Mouse (Mus musculus): ENCODE results near the gene Rps6ka5. TPM values are rescaled to one million over a fixed set of nuclear protein-coding genes. Genes with fewer than 3 reads are reported as not detected.

Gene Rps6ka5
- polyA plus RNA-seq, 2 experiments, result 1.2 to 1.4 TPM

- no peak overlapping the region for H3K27ac ChIP-seq
- H3K36me3 ChIP-seq (replicated peaks; ENCODE audit: control insufficient read depth, insufficient read depth, low read depth), result no peaks in the 10 kb centered on the region
- no peak overlapping the region for H3K4me3 ChIP-seq (ENCODE audit: insufficient read depth in 1 of 2, low read depth in 2 of 2, low read length in 2 of 2)
- TF ChIP-seq CTCF (IDR thresholded peaks at IDR 0.05; ENCODE audit: low read depth), result peak; percentile 86
- TF ChIP-seq EP300 (IDR thresholded peaks at IDR 0.05; ENCODE audit: low read depth), result no peak
- H3K9me3 ChIP-seq (ENCODE audit: control insufficient read depth, low read length), result no peaks in the 10 kb centered on the region
- ATAC-seq (ENCODE audit: insufficient read depth) (no peak), DNase-seq (ENCODE audit: low read depth in 3 of 3, low spot score in 3 of 3) (peak; percentile 10 to 12 (median 12))
- no peak overlapping the region for H3K9ac ChIP-seq (replicated peaks)
- no peaks in the 10 kb centered on the region for H3K27me3 ChIP-seq (ENCODE audit: control insufficient read depth, insufficient read depth, low read length)
- WGBS (ENCODE audit: insufficient replicate concordance), result 0% methylated on average over 1 of the region's 1 CpGs
- no peak overlapping the region for H3K4me2 ChIP-seq (ENCODE audit: low read depth)
- H3K4me1 ChIP-seq (replicated peaks; ENCODE audit: control insufficient read depth in 2 of 2, insufficient read depth in 2 of 2, low read length in 1 of 2), result no peaks in the 10 kb centered on the region
Measured at GRCm38 (mm10) chr12:100604540-100604939, 122.2 kb downstream of the Rps6ka5 start.

GRCm38 (mm10) chr12:100594700-100595099 is 132.1 kb downstream of the Rps6ka5 start:
- Histone ChIP-seq H3K9ac (replicated peaks) (no peak overlapping the region), H3K4me3 (ENCODE audit: insufficient read depth in 1 of 2, low read depth in 2 of 2, low read length in 2 of 2) (no peak overlapping the region), H3K36me3 (replicated peaks; ENCODE audit: control insufficient read depth, insufficient read depth, low read depth) (no peaks in the 10 kb centered on the region), H3K27me3 (ENCODE audit: control insufficient read depth, insufficient read depth, low read length) (no peaks in the 10 kb centered on the region), H3K4me1 (replicated peaks; ENCODE audit: control insufficient read depth in 2 of 2, insufficient read depth in 2 of 2, low read length in 1 of 2) (no peaks in the 10 kb centered on the region), H3K4me2 (ENCODE audit: low read depth) (no peak overlapping the region), H3K27ac (no peak overlapping the region), H3K9me3 (ENCODE audit: control insufficient read depth, low read length) (no peaks in the 10 kb centered on the region)
- WGBS (ENCODE audit: insufficient replicate concordance), result 13% methylated on average over 3 of the region's 3 CpGs
- TF ChIP-seq CTCF (IDR thresholded peaks at IDR 0.05; ENCODE audit: low read depth) (no peak), EP300 (IDR thresholded peaks at IDR 0.05; ENCODE audit: low read depth) (peak; percentile 60)
- peak; percentile 68 for ATAC-seq (ENCODE audit: insufficient read depth)
- DNase-seq (ENCODE audit: low read depth in 3 of 3, low spot score in 3 of 3), result peak in 2 of 3 experiments; percentile 7 to 13

- TF ChIP-seq EP300 (IDR thresholded peaks at IDR 0.05; ENCODE audit: low read depth) (no peak), CTCF (IDR thresholded peaks at IDR 0.05; ENCODE audit: low read depth) (no peak)
- WGBS (ENCODE audit: insufficient replicate concordance), result 60% methylated on average over 2 of the region's 2 CpGs
- no peak overlapping the region for H3K4me2 ChIP-seq (ENCODE audit: low read depth)
Measured at GRCm38 (mm10) chr12:100586601-100587000, 140.2 kb downstream of the Rps6ka5 start.

GRCm38 (mm10) chr12:100579221-100579620 is 147.6 kb downstream of the Rps6ka5 start:
- no peak for DNase-seq (ENCODE audit: low read depth in 3 of 3, low spot score in 3 of 3)
- H3K27me3 ChIP-seq (ENCODE audit: control insufficient read depth, insufficient read depth, low read length), result no peaks in the 10 kb centered on the region

More at GRCm38 (mm10) chr12:100586601-100587000, 140.2 kb downstream of the Rps6ka5 start:
- no peak overlapping the region for H3K4me3 ChIP-seq (ENCODE audit: insufficient read depth in 1 of 2, low read depth in 2 of 2, low read length in 2 of 2)
- ATAC-seq (ENCODE audit: insufficient read depth), result no peak
- no peaks in the 10 kb centered on the region for H3K9me3 ChIP-seq (ENCODE audit: control insufficient read depth, low read length)
- H3K27me3 ChIP-seq (ENCODE audit: control insufficient read depth, insufficient read depth, low read length), result no peaks in the 10 kb centered on the region
- no peaks in the 10 kb centered on the region for H3K4me1 ChIP-seq (replicated peaks; ENCODE audit: control insufficient read depth in 2 of 2, insufficient read depth in 2 of 2, low read length in 1 of 2)
- no peak overlapping the region for H3K27ac ChIP-seq
- H3K9ac ChIP-seq (replicated peaks), result no peak overlapping the region
- H3K36me3 ChIP-seq (replicated peaks; ENCODE audit: control insufficient read depth, insufficient read depth, low read depth), result no peaks in the 10 kb centered on the region
- no peak for DNase-seq (ENCODE audit: low read depth in 3 of 3, low spot score in 3 of 3)

GRCm38 (mm10) chr12:100578291-100578690 is 148.5 kb downstream of the Rps6ka5 start:
- no peaks in the 10 kb centered on the region for H3K36me3 ChIP-seq (replicated peaks; ENCODE audit: control insufficient read depth, insufficient read depth, low read depth)
- no peaks in the 10 kb centered on the region for H3K4me1 ChIP-seq (replicated peaks; ENCODE audit: control insufficient read depth in 2 of 2, insufficient read depth in 2 of 2, low read length in 1 of 2)
- ATAC-seq (ENCODE audit: insufficient read depth), result no peak
- WGBS (ENCODE audit: insufficient replicate concordance), result 37% methylated on average over 2 of the region's 2 CpGs
- no peaks in the 10 kb centered on the region for H3K9me3 ChIP-seq (ENCODE audit: control insufficient read depth, low read length)
- peak; percentile 58 for TF ChIP-seq CTCF (IDR thresholded peaks at IDR 0.05; ENCODE audit: low read depth)
- no peak for TF ChIP-seq EP300 (IDR thresholded peaks at IDR 0.05; ENCODE audit: low read depth)
- H3K9ac ChIP-seq (replicated peaks), result no peak overlapping the region
- H3K27me3 ChIP-seq (ENCODE audit: control insufficient read depth, insufficient read depth, low read length), result no peaks in the 10 kb centered on the region
- H3K4me2 ChIP-seq (ENCODE audit: low read depth), result no peak overlapping the region
- H3K4me3 ChIP-seq (ENCODE audit: insufficient read depth in 1 of 2, low read depth in 2 of 2, low read length in 2 of 2), result no peak overlapping the region
- no peak overlapping the region for H3K27ac ChIP-seq
- peak in 1 of 3 experiments; percentile 13 for DNase-seq (ENCODE audit: low read depth in 3 of 3, low spot score in 3 of 3)

More at GRCm38 (mm10) chr12:100579221-100579620, 147.6 kb downstream of the Rps6ka5 start:
- Histone ChIP-seq H3K9me3 (ENCODE audit: control insufficient read depth, low read length) (no peaks in the 10 kb centered on the region), H3K9ac (replicated peaks) (no peak overlapping the region), H3K27ac (no peak overlapping the region), H3K4me3 (ENCODE audit: insufficient read depth in 1 of 2, low read depth in 2 of 2, low read length in 2 of 2) (no peak overlapping the region), H3K4me1 (replicated peaks; ENCODE audit: control insufficient read depth in 2 of 2, insufficient read depth in 2 of 2, low read length in 1 of 2) (no peaks in the 10 kb centered on the region), H3K36me3 (replicated peaks; ENCODE audit: control insufficient read depth, insufficient read depth, low read depth) (no peaks in the 10 kb centered on the region), H3K4me2 (ENCODE audit: low read depth) (no peak overlapping the region)
- TF ChIP-seq EP300 (IDR thresholded peaks at IDR 0.05; ENCODE audit: low read depth), result no peak
- TF ChIP-seq CTCF (IDR thresholded peaks at IDR 0.05; ENCODE audit: low read depth), result no peak
- WGBS (ENCODE audit: insufficient replicate concordance), result 64% methylated on average over 2 of the region's 2 CpGs
- no peak for ATAC-seq (ENCODE audit: insufficient read depth)
